In the genomic region with DNA sequence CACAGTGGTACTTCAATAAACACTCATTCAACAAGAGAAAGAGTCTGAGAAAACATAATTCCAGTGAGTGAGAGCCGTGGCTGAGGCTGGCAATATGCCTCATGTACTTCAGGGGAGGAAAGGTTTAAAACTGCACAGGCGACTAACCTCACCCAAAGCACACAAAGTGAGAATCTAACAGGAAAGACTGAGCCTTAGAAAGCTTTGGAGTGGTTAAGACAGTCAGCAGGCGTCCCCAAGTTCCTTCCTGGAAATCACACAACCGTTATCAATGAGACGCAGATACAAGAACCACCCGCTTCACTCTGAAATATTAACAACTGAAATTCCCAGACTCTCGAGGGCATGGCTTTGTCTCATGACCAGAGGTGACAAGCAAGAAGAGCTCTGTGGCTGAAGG, we compare ENCODE assay signal across 10 mouse cellular contexts. TPM values are rescaled to one million over a fixed set of nuclear protein-coding genes. Genes with fewer than 3 reads are reported as not detected.
DNase-seq lines count a peak whose midpoint lies in the region; ATAC-seq lines count a peak whose summit lies in the region.
"Had no signal": no experiment of that assay in that cellular context is flagged by ENCODE, and none has a peak within 500 bp of the region (broad histone marks: within the 10 kb centered on the region; RNA-seq: fewer than 3 reads in every experiment).

No protein-coding gene starts in this region.

- ATAC-seq in lung, embryonic 15.5 days (ENCODE audit: borderline replicate concordance, extremely low read depth, low FRiP score, low TSS enrichment): no peak
- peak; percentile 10 to 40; a peak in 2 of 4 replicates for ATAC-seq in hematopoietic stem cell, adult 5-6 weeks (replicated peaks in 1 of 2; ENCODE audit: insufficient read depth in 1 of 2, low FRiP score in 2 of 2, low TSS enrichment in 1 of 2, low read depth in 1 of 2, poor library complexity in 2 of 2, severe bottlenecking in 2 of 2)
- peak; percentile 40; the same call in 1 of the 2 replicates for ATAC-seq in stomach, embryonic 15.5 days (ENCODE audit: insufficient read depth, low FRiP score, low read depth)

- H3K4me3 ChIP-seq in lung, embryonic 15.5 days: peak overlapping the region; percentile 19; the same call in 1 of the 2 replicates
- H3K4me3 ChIP-seq in stomach, embryonic 15.5 days (replicated peaks): no peak overlapping the region
- H3K4me3 ChIP-seq: myocyte had no signal

- no peaks in the 10 kb centered on the region for H3K36me3 ChIP-seq in lung, embryonic 15.5 days
- no peaks in the 10 kb centered on the region for H3K36me3 ChIP-seq in stomach, embryonic 15.5 days

- H3K9ac ChIP-seq in lung, embryonic 15.5 days: no peak overlapping the region
- H3K9ac ChIP-seq in stomach, embryonic 15.5 days: no peak overlapping the region

- H3K4me1 ChIP-seq in lung, embryonic 15.5 days: peaks cover 21% of the 10 kb centered on the region
- H3K4me1 ChIP-seq in stomach, embryonic 15.5 days: peaks cover 12% of the 10 kb centered on the region

- peak overlapping the region; percentile 53; the same call in 1 of the 2 replicates for H3K27ac ChIP-seq in lung, embryonic 15.5 days
- H3K27ac ChIP-seq in stomach, embryonic 15.5 days: peak overlapping the region; percentile 51; the same call in 1 of the 2 replicates

- no peaks in the 10 kb centered on the region for H3K27me3 ChIP-seq in lung, embryonic 15.5 days
- H3K27me3 ChIP-seq in stomach, embryonic 15.5 days (replicated peaks): no peaks in the 10 kb centered on the region

- 22% methylated on average over 7 of the region's 7 CpGs for WGBS in lung, embryonic 15.5 days
- 48% methylated on average over 7 of the region's 7 CpGs for WGBS in stomach, embryonic 15.5 days

- H3K9me3 ChIP-seq in lung, embryonic 15.5 days: no peaks in the 10 kb centered on the region
- H3K9me3 ChIP-seq in stomach, embryonic 15.5 days: no peaks in the 10 kb centered on the region

- DNase-seq in lung, postnatal 14 days: no peak
- peak; percentile 77 for DNase-seq in c-Kit-negative CD71-positive TER-119-positive erythroid progenitor cells, embryonic 14.5 days (ENCODE audit: low read depth, low spot score)
- DNase-seq in embryo, embryonic 10 days (ENCODE audit: low spot score): no peak
- DNase-seq in left cerebral cortex, adult 11 months (ENCODE audit: low spot score): no peak
- DNase-seq in cerebellum, postnatal 4 days (ENCODE audit: low spot score in 2 of 2): no peak
- DNase-seq: spleen, adult 18-20 months had no signal

- H3K4me2 ChIP-seq in lung, embryonic 15.5 days: peak overlapping the region; percentile 47
- H3K4me2 ChIP-seq in stomach, embryonic 15.5 days: peak overlapping the region; percentile 20; the same call in 1 of the 2 replicates

RNA-seq across cellular contexts. Expression of gene Unc50, which starts 48.5 kb away (rescaled TPM):
- polyA plus RNA-seq in lung, embryonic 15.5 days (2015; fragmentation: Nextera tagmentation; extraction: Ambion mirVana): 140 and 142 TPM in 2 replicates
- total RNA-seq in hematopoietic stem cell, adult 5-6 weeks (2017): 33.2 and 56.7 TPM in 2 replicates
- polyA plus RNA-seq in stomach, embryonic 15.5 days (2015; fragmentation: Nextera tagmentation; extraction: Ambion mirVana): 128 and 132 TPM in 2 replicates

RNA-seq across cellular contexts. Expression of gene Coa5, which starts 48.5 kb away (rescaled TPM):
- 40.1 and 41.4 TPM in 2 replicates for polyA plus RNA-seq in lung, embryonic 15.5 days (2015; fragmentation: Nextera tagmentation; extraction: Ambion mirVana)
- total RNA-seq in hematopoietic stem cell, adult 5-6 weeks (2017): 63.6 and 78.6 TPM in 2 replicates
- polyA plus RNA-seq in stomach, embryonic 15.5 days (2015; fragmentation: Nextera tagmentation; extraction: Ambion mirVana): 41.3 and 46.0 TPM in 2 replicates
